Mouse (Mus musculus) heart, adult 2 months (tissue): ENCODE data around the gene Pnldc1. TPM values are rescaled to one million over a fixed set of nuclear protein-coding genes. Genes with fewer than 3 reads are reported as not detected.
"Not testable (repeated sequence)": the region's sequence is repeated elsewhere in the genome, so short reads cannot be mapped to it uniquely, and the experiment has no call there.

Experiments
- DNase-seq, 2 experiments: peaks; one replicate each; pipeline ENCODE4 v3.0.0; 2021
- H3K27ac ChIP-seq: fragments of 200-600 bp; 2 replicates; pipeline ENCODE4 v1.8.1; 2022
- H3K27me3 ChIP-seq: fragments of 200-500 bp; 2 replicates; pipeline ENCODE4 v1.6.1; 2012; ENCODE audit warnings: mild to moderate bottlenecking, low read length, inconsistent platforms, mixed read lengths; ENCODE audit not compliant: control insufficient read depth, insufficient read depth
- H3K36me3 ChIP-seq: fragments of 200-500 bp; 2 replicates; pipeline ENCODE4 v1.6.1; 2012; ENCODE audit warnings: low read length, inconsistent platforms; ENCODE audit not compliant: control insufficient read depth, insufficient read depth
- H3K4me1 ChIP-seq: fragments of 200-500 bp; 2 replicates; pipeline ENCODE4 v1.6.1; 2011; ENCODE audit warnings: low read length; ENCODE audit not compliant: control insufficient read depth, insufficient read depth
- H3K4me3 ChIP-seq: fragments of 200-600 bp; 2 replicates; pipeline ENCODE4 v1.8.1; 2022
- H3K79me2 ChIP-seq: fragments of 200-500 bp; replicated peaks from 2 replicates; pipeline ENCODE4 v1.6.1; 2012; ENCODE audit warnings: mild to moderate bottlenecking, inconsistent platforms, low read length, moderate library complexity, mixed read lengths; ENCODE audit not compliant: control insufficient read depth, insufficient read depth
- H3K9ac ChIP-seq: fragments of 200-500 bp; 2 replicates; pipeline ENCODE4 v1.6.1; 2012; ENCODE audit warnings: low read depth, mild to moderate bottlenecking, control low read depth, inconsistent platforms, low read length, mixed read lengths
- CTCF ChIP-seq: fragments of 200-600 bp; IDR thresholded peaks from 2 replicates; pipeline ENCODE4 v1.8.1; 2022; ENCODE audit warnings: antibody characterized with exemption, mild to moderate bottlenecking, moderate library complexity
- EP300 ChIP-seq: fragments of 200-500 bp; IDR thresholded peaks from 2 replicates; pipeline ENCODE4 v1.6.1; 2011; ENCODE audit warnings: low read depth, low read length, control low read depth; ENCODE audit not compliant: insufficient read depth
- POLR2A ChIP-seq: fragments of 200-500 bp; IDR thresholded peaks from 2 replicates; pipeline ENCODE4 v1.6.1; 2011; ENCODE audit warnings: mild to moderate bottlenecking, low read depth, low read length, control low read depth; ENCODE audit not compliant: insufficient read depth
- WGBS: fragments of 180-500 bp; shearing (Covaris S2); methylation state at CpG from one replicate; pipeline ENCODE4 v1.1.7; 2018; 5-methylcytosine and 5-hydroxymethylcytosine counted together
- intact Hi-C: fragments of 180-260 bp; cut with DNase I; formaldehyde crosslinking; loops from one replicate; pipeline ENCODE4 v1.15.1; 2025
- long read RNA-seq: library from polyadenylated mRNA; stranded (forward); transcript quantifications from one replicate; pipeline ENCODE4 v2.0.0, GENCODE M21; 2021
- polyA plus RNA-seq: library from polyadenylated mRNA; depleted of rRNA; stranded (reverse); fragments of >200 nt; gene quantifications from 2 replicates; pipeline ENCODE4 v1.2.3, GENCODE M21; 2012; rRNA removed
- total RNA-seq, 2 experiments: library from RNA; stranded (reverse); gene quantifications; 2 replicates each; pipeline ENCODE4 v1.2.3; 2021

Pnldc1 gene
- total RNA-seq (under 1 TPM; 0.42 to 0.93 TPM), polyA plus RNA-seq (1.6 and 1.9 TPM in 2 replicates)
- long read RNA-seq, partial matches to known transcripts: 0 of 2 reads
- long read RNA-seq, other reads (novel, unspliced or antisense): 1 of 2 reads

DNA sequence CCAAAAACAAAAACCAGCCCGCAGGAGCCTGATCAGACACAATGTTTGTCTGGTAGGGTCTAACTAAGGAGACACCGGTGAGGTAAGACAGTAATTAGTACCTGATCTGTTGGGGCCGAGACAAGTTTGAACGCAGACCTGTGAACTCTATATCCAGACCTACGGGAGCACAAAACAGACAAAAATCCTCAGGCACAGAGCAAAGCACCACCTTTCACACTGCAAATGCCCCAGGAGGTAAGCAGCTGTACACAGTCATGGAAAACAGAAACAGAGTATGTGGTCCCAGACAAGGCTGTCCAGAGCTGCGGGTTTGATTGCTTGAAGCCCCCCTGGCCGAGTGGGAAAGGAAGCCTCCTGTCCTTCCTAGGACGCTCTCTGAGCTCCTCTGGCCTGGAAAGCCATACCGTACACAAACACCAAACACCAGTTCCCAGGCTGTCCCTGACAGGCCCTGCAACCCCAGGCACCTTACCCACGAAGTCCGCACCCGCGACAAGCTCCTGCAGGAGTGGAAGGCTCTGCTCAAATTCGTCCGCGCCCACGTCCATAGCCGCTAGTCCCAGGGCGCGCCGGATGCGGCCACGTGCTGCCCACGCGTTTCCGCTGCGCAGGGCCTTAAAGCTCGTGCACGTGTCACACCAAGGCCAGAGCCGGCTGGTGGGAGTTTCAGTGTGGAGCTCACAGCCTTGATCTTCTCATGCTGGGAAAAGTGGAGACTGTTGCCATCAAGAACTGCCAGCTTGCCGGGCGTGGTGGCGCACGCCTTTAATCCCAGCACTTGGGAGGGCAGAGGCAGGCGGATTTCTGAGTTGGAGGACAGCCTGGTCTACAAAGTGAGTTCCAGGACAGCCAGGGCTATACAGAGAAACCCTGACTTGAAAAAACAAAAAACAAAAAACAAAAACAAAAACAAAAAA, at the start of gene Pnldc1:
Pnldc1 (minus strand) TSS at position 870 of the 920 bp plus-strand sequence.
- H3K4me3 ChIP-seq: no peak within 1 kb of the TSS
- H3K79me2 ChIP-seq: no peaks in the 10 kb centered on the region
- no peak within 1 kb of the TSS for H3K9ac ChIP-seq
- TF ChIP-seq CTCF (no peak), POLR2A (no peak), EP300 (no peak)
- intact Hi-C loops: no loop called here
- no peaks in the 10 kb centered on the region for H3K4me1 ChIP-seq
- no peaks in the 10 kb centered on the region for H3K36me3 ChIP-seq
- WGBS: 73% methylated on average over 35 of the region's 35 CpGs
- no peak within 1 kb of the TSS for H3K27ac ChIP-seq
- H3K27me3 ChIP-seq: no peaks in the 10 kb centered on the region
- no peak for DNase-seq

DNA sequence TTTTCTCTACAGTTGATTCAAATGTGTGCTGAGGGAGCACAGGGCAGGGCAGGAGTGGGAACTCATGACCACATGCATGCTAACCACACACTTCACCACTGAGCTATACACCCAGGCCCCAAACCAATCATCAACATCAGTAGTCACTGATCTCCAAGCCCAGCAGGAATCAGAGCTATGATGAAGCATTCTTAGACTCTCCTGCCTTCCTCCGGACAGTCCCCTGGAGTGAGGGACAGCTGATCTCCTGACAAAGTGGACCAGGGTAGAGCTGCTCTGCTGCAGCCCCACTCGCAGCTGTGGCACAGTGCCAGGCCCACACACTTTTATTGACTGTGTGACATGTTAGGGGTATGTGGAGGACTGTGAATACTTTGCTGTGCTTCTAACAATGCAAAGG, 49.3 kb upstream of the Pnldc1 start:
- H3K27me3 ChIP-seq, H3K79me2 ChIP-seq, intact Hi-C loops, H3K27ac ChIP-seq, H3K9ac ChIP-seq, DNase-seq, H3K4me1 ChIP-seq, H3K36me3 ChIP-seq, H3K4me3 ChIP-seq: not testable (repeated sequence)
- 45% methylated on average over 2 of the region's 2 CpGs for WGBS

DNA sequence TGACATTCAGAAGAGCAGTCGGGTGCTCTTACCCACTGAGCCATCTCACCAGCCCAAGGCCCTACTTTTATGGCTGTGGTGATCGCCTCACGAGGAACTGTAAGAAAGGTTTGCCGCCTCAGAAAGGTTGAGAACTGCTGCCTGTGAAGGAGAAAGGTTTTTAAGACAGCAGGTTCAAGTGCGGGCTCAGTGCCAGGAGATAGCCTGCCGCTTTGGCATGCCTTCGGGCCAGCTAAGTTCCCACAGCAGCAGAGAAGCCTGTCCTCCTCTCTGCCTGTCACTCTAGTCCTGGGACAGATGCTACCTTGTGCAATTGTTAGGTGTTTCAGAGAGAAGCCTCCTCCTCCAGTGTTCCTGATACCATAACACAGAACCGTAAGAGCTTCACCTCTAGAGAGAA, 46.6 kb upstream of the Pnldc1 start:
- Histone ChIP-seq H3K4me3 (no peak overlapping the region), H3K27ac (no peak overlapping the region), H3K4me1 (peaks cover 3% of the 10 kb centered on the region; the same call in 1 of the 2 replicates), H3K9ac (no peak overlapping the region), H3K36me3 (no peaks in the 10 kb centered on the region), H3K27me3 (no peaks in the 10 kb centered on the region), H3K79me2 (no peaks in the 10 kb centered on the region)
- WGBS: 86% methylated on average over 8 of the region's 8 CpGs
- intact Hi-C loops: no loop called here
- no peak for DNase-seq
- TF ChIP-seq CTCF (no peak), POLR2A (no peak), EP300 (no peak)

DNA sequence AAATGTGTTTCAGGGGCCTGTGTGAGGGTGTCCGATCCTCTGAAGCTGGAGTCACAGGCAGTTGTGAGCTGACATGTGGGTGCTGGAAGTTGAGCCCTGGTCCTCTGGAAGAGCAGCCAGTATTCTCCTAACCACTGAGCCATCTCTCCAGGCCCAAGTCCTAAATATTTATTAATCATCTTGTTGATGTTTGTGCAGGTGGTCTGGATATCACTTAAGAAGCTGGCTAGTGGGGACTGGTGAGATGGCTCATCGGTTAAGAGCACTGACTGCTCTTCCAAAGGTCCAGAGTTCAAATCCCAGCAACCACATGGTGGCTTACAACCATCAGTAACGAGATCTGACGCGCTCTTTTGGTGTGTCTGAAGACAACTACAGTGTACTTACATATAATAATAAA, 39.6 kb upstream of the Pnldc1 start:
- intact Hi-C loops: no loop called here
- 92% methylated on average over 5 of the region's 5 CpGs for WGBS
- no peak for DNase-seq
- H3K79me2 ChIP-seq: no peaks in the 10 kb centered on the region
- no peaks in the 10 kb centered on the region for H3K27me3 ChIP-seq
- no peaks in the 10 kb centered on the region for H3K4me1 ChIP-seq
- TF ChIP-seq CTCF (no peak), EP300 (no peak), POLR2A (no peak)
- H3K9ac ChIP-seq: no peak overlapping the region
- H3K27ac ChIP-seq: no peak overlapping the region
- H3K36me3 ChIP-seq: no peaks in the 10 kb centered on the region
- H3K4me3 ChIP-seq: no peak overlapping the region

- Histone ChIP-seq H3K79me2 (no peaks in the 10 kb centered on the region), H3K27me3 (no peaks in the 10 kb centered on the region; the same call in 1 of the 2 replicates), H3K36me3 (no peaks in the 10 kb centered on the region), H3K9ac (no peak overlapping the region), H3K4me3 (no peak overlapping the region), H3K4me1 (no peaks in the 10 kb centered on the region), H3K27ac (no peak overlapping the region)
- TF ChIP-seq CTCF (no peak), EP300 (no peak), POLR2A (no peak)
- intact Hi-C loops: no loop called here
- no peak for DNase-seq
- 94% methylated on average over 6 of the region's 6 CpGs for WGBS
Measured at GRCm38 (mm10) chr17:12942459-12943162, 32.6 kb upstream of the Pnldc1 start.
